Mouse (Mus musculus) cerebellum, adult 2 months (tissue): Measurements from ENCODE around the gene Fitm1.

Experiments
- CTCF ChIP-seq: fragments of 200-500 bp; IDR thresholded peaks from 2 replicates; pipeline ENCODE4 v1.5.1; 2011; ENCODE audit warnings: low read depth, mild to moderate bottlenecking, control low read depth, low read length, moderate library complexity, borderline replicate concordance; ENCODE audit not compliant: insufficient read depth
- POLR2A ChIP-seq: fragments of 200-500 bp; IDR thresholded peaks from 2 replicates; pipeline ENCODE4 v1.6.1; 2011; ENCODE audit warnings: low read length, control low read depth, borderline replicate concordance; ENCODE audit not compliant: insufficient read depth

GRCm38 (mm10) chr14:55561860-55562259 is 13.6 kb upstream of the Fitm1 start:
- TF ChIP-seq POLR2A (no peak), CTCF (no peak)
